Mouse (Mus musculus): ENCODE results near the gene Cpeb3. TPM values are rescaled to one million over a fixed set of nuclear protein-coding genes. Genes with fewer than 3 reads are reported as not detected.

Cpeb3 gene
- polyA plus RNA-seq (2012; fragmentation: generic; extraction: Trizol) = 0.57 TPM
- long read RNA-seq, experiment 1 = 0 reads
- long read RNA-seq, experiment 2, partial matches to known transcripts = 0 of 6 reads
- long read RNA-seq, experiment 2, other reads (novel, unspliced or antisense) = 6 of 6 reads

- H3K27me3 ChIP-seq (ENCODE audit: control insufficient read depth, insufficient read depth, insufficient read length) = no peaks in the 10 kb centered on the region
- TF ChIP-seq MAX (IDR thresholded peaks at IDR 0.05) (no peak), FOSL1 (IDR thresholded peaks at IDR 0.05; ENCODE audit: insufficient read depth, low read length, poor library complexity, severe bottlenecking) (no peak), CTCF (IDR thresholded peaks at IDR 0.05; ENCODE audit: control insufficient read depth, insufficient read depth, insufficient read length) (no peak), USF1 (IDR thresholded peaks at IDR 0.05; ENCODE audit: low read depth) (no peak), CEBPB (IDR thresholded peaks at IDR 0.05; ENCODE audit: low read depth) (no peak), MYOD1 (IDR thresholded peaks at IDR 0.05; ENCODE audit: control insufficient read depth, insufficient read length, low read depth) (no peak), MYOG (IDR thresholded peaks at IDR 0.05; ENCODE audit: control insufficient read depth, extremely low read depth, insufficient read length) (no peak)
- peaks cover 35% of the 10 kb centered on the region for H3K36me3 ChIP-seq (ENCODE audit: control insufficient read depth, insufficient read depth)
- H3ac ChIP-seq (ENCODE audit: control insufficient read depth, insufficient read length, low read depth) = peak within 1 kb of the TSS; percentile 100
- H3K4me3 ChIP-seq (ENCODE audit: insufficient read depth, poor library complexity, severe bottlenecking) = peak within 1 kb of the TSS; percentile 99
- peaks cover 43% of the 10 kb centered on the region for H3K79me3 ChIP-seq (ENCODE audit: low read depth)
- H3K79me2 ChIP-seq (ENCODE audit: control insufficient read depth, insufficient read depth) = peaks cover 58% of the 10 kb centered on the region
Observed at GRCm38 (mm10) chr19:37208176-37208755, at the start of gene Cpeb3. Gene Cpeb3 (minus strand): TSS chr19:37208601.

DNA sequence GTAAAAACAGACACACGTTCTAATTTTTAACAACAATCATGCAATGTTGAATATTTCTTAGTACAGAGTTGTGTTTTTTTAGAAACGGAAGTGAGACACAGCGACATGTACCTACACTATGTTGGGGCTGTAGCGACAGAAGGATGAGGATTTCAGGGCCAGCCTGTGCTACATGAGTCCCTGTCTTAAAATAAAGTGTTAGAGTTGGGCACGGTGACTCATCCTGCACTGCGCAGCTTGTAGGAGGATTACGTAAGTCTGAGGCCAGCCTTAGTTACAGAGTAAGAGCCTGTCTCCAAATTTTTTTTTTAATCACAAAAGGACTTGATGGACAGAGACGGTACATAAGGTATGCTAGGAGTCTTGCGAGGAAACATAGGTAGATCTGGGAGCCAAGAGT is 46.9 kb upstream of the Cpeb3 start:
- Histone ChIP-seq H3K27me3 (ENCODE audit: control insufficient read depth, insufficient read depth, insufficient read length) (no peaks in the 10 kb centered on the region), H3K4me3 (ENCODE audit: insufficient read depth, poor library complexity, severe bottlenecking) (no peak overlapping the region), H3K36me3 (ENCODE audit: control insufficient read depth, insufficient read depth) (no peaks in the 10 kb centered on the region), H3ac (ENCODE audit: control insufficient read depth, insufficient read length, low read depth) (no peak overlapping the region), H3K79me2 (ENCODE audit: control insufficient read depth, insufficient read depth) (no peaks in the 10 kb centered on the region), H3K79me3 (ENCODE audit: low read depth) (no peaks in the 10 kb centered on the region)
- TF ChIP-seq CEBPB (IDR thresholded peaks at IDR 0.05; ENCODE audit: low read depth) = peak; percentile 85
- TF ChIP-seq MYOD1 (IDR thresholded peaks at IDR 0.05; ENCODE audit: control insufficient read depth, insufficient read length, low read depth) = no peak

GRCm38 (mm10) chr19:37252104-37252503 is 43.7 kb upstream of the Cpeb3 start:
- no peak overlapping the region for H3K4me3 ChIP-seq (ENCODE audit: insufficient read depth, poor library complexity, severe bottlenecking)
- H3K79me3 ChIP-seq (ENCODE audit: low read depth) = no peaks in the 10 kb centered on the region
- TF ChIP-seq MYOG (IDR thresholded peaks at IDR 0.05; ENCODE audit: control insufficient read depth, extremely low read depth, insufficient read length) (no peak), FOSL1 (IDR thresholded peaks at IDR 0.05; ENCODE audit: insufficient read depth, low read length, poor library complexity, severe bottlenecking) (no peak), USF1 (IDR thresholded peaks at IDR 0.05; ENCODE audit: low read depth) (no peak), CTCF (IDR thresholded peaks at IDR 0.05; ENCODE audit: control insufficient read depth, insufficient read depth, insufficient read length) (no peak), CEBPB (IDR thresholded peaks at IDR 0.05; ENCODE audit: low read depth) (no peak), MAX (IDR thresholded peaks at IDR 0.05) (no peak), MYOD1 (IDR thresholded peaks at IDR 0.05; ENCODE audit: control insufficient read depth, insufficient read length, low read depth) (no peak)

DNA sequence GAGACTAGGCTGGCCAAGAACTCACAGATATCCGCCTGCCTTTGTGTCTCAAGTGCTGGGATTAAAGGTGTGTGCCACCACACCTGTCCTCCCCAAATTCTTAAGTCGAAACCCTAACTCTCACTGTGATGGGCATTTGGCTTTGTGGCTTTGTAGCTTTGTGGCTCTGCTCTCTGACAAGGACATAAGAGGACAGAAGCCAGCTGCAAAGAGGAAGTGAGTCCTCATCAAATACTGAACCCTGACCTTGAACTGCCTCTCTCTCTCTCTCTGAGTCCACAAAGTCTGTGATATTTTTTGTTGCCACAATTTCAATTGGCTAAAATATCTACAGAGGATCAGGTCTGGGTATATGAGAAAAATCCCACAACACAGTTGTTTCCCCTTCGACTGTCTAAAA is 39.8 kb upstream of the Cpeb3 start:
- Histone ChIP-seq H3K4me3 (ENCODE audit: insufficient read depth, poor library complexity, severe bottlenecking) (no peak overlapping the region), H3K36me3 (ENCODE audit: control insufficient read depth, insufficient read depth) (no peaks in the 10 kb centered on the region), H3ac (ENCODE audit: control insufficient read depth, insufficient read length, low read depth) (no peak overlapping the region), H3K27me3 (ENCODE audit: control insufficient read depth, insufficient read depth, insufficient read length) (no peaks in the 10 kb centered on the region), H3K79me2 (ENCODE audit: control insufficient read depth, insufficient read depth) (no peaks in the 10 kb centered on the region), H3K79me3 (ENCODE audit: low read depth) (no peaks in the 10 kb centered on the region)
- TF ChIP-seq MYOG (IDR thresholded peaks at IDR 0.05; ENCODE audit: control insufficient read depth, extremely low read depth, insufficient read length) = no peak
- TF ChIP-seq FOSL1 (IDR thresholded peaks at IDR 0.05; ENCODE audit: insufficient read depth, low read length, poor library complexity, severe bottlenecking) = no peak
- TF ChIP-seq MYOD1 (IDR thresholded peaks at IDR 0.05; ENCODE audit: control insufficient read depth, insufficient read length, low read depth) = no peak
- TF ChIP-seq CTCF (IDR thresholded peaks at IDR 0.05; ENCODE audit: control insufficient read depth, insufficient read depth, insufficient read length) = no peak
- no peak for TF ChIP-seq MAX (IDR thresholded peaks at IDR 0.05)
- TF ChIP-seq CEBPB (IDR thresholded peaks at IDR 0.05; ENCODE audit: low read depth) = no peak
- no peak for TF ChIP-seq USF1 (IDR thresholded peaks at IDR 0.05; ENCODE audit: low read depth)

More at GRCm38 (mm10) chr19:37252104-37252503, 43.7 kb upstream of the Cpeb3 start:
- H3K27me3 ChIP-seq (ENCODE audit: control insufficient read depth, insufficient read depth, insufficient read length) = no peaks in the 10 kb centered on the region
- no peak overlapping the region for H3ac ChIP-seq (ENCODE audit: control insufficient read depth, insufficient read length, low read depth)
- no peaks in the 10 kb centered on the region for H3K79me2 ChIP-seq (ENCODE audit: control insufficient read depth, insufficient read depth)
- H3K36me3 ChIP-seq (ENCODE audit: control insufficient read depth, insufficient read depth) = no peaks in the 10 kb centered on the region

DNA sequence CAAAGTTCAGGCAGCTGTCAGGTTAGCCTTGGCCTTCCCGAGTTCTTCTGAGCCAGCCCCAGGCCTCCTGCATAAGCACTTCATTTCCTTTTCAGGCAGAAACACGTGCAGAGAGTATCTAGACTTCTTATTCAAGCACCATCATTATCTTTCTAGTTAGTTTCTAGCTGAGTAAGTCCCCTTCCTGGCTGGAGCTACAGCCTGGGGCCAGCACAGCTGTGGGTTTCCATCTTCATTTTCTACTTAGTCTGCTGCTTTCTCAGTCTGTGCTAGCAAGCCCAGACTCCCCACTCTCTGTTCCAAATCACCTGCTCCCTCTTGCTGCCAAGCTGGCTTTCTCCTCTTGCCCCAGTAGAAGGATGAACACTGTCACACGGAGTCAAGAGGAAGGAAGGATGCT is 38.5 kb upstream of the Cpeb3 start:
- no peaks in the 10 kb centered on the region for H3K27me3 ChIP-seq (ENCODE audit: control insufficient read depth, insufficient read depth, insufficient read length)
- no peak overlapping the region for H3ac ChIP-seq (ENCODE audit: control insufficient read depth, insufficient read length, low read depth)
- TF ChIP-seq MYOD1 (IDR thresholded peaks at IDR 0.05; ENCODE audit: control insufficient read depth, insufficient read length, low read depth) (no peak), CTCF (IDR thresholded peaks at IDR 0.05; ENCODE audit: control insufficient read depth, insufficient read depth, insufficient read length) (no peak), MYOG (IDR thresholded peaks at IDR 0.05; ENCODE audit: control insufficient read depth, extremely low read depth, insufficient read length) (no peak), MAX (IDR thresholded peaks at IDR 0.05) (no peak), CEBPB (IDR thresholded peaks at IDR 0.05; ENCODE audit: low read depth) (no peak), USF1 (IDR thresholded peaks at IDR 0.05; ENCODE audit: low read depth) (no peak), FOSL1 (IDR thresholded peaks at IDR 0.05; ENCODE audit: insufficient read depth, low read length, poor library complexity, severe bottlenecking) (no peak)
- H3K4me3 ChIP-seq (ENCODE audit: insufficient read depth, poor library complexity, severe bottlenecking) = no peak overlapping the region
- H3K79me2 ChIP-seq (ENCODE audit: control insufficient read depth, insufficient read depth) = no peaks in the 10 kb centered on the region
- H3K79me3 ChIP-seq (ENCODE audit: low read depth) = no peaks in the 10 kb centered on the region
- H3K36me3 ChIP-seq (ENCODE audit: control insufficient read depth, insufficient read depth) = no peaks in the 10 kb centered on the region

DNA sequence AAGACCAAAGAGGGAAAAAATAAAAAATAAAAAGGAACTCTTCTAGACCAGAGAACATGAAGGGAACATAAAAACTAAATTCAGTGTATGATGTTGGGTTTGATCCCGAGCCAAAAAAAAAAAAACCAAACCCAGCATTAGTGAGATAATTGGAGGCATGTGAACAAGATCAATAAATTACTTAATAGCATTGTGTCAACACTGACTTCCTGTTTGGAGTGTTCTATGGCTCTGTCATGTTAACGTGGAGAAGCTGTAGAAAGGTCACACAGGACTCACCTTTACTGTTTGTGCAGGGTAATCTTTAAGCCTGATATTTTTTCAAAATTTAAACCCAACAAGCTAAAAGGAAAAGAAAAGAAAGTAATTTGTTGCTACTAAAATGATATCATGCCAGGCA is 34.3 kb upstream of the Cpeb3 start:
- TF ChIP-seq MYOG (IDR thresholded peaks at IDR 0.05; ENCODE audit: control insufficient read depth, extremely low read depth, insufficient read length) (no peak), FOSL1 (IDR thresholded peaks at IDR 0.05; ENCODE audit: insufficient read depth, low read length, poor library complexity, severe bottlenecking) (no peak)
- Histone ChIP-seq H3K36me3 (ENCODE audit: control insufficient read depth, insufficient read depth) (no peaks in the 10 kb centered on the region), H3ac (ENCODE audit: control insufficient read depth, insufficient read length, low read depth) (no peak overlapping the region), H3K27me3 (ENCODE audit: control insufficient read depth, insufficient read depth, insufficient read length) (no peaks in the 10 kb centered on the region), H3K4me3 (ENCODE audit: insufficient read depth, poor library complexity, severe bottlenecking) (no peak overlapping the region), H3K79me2 (ENCODE audit: control insufficient read depth, insufficient read depth) (no peaks in the 10 kb centered on the region), H3K79me3 (ENCODE audit: low read depth) (no peaks in the 10 kb centered on the region)
